Mouse (Mus musculus) testis, adult 2 months (tissue): Measurements from ENCODE around the gene Gm44805. TPM values are rescaled to one million over a fixed set of nuclear protein-coding genes. Genes with fewer than 3 reads are reported as not detected.

Experiments used
- H3K27ac ChIP-seq: fragments of 200-500 bp; 2 replicates; pipeline ENCODE4 v1.5.1; 2012; ENCODE audit warnings: low read depth, low read length; ENCODE audit not compliant: control insufficient read depth, insufficient read depth
- H3K27me3 ChIP-seq: fragments of 200-500 bp; 2 replicates; pipeline ENCODE4 v1.6.1; 2012; ENCODE audit warnings: mild to moderate bottlenecking, low read length, moderate library complexity; ENCODE audit not compliant: control insufficient read depth, insufficient read depth
- H3K36me3 ChIP-seq: fragments of 200-500 bp; 2 replicates; pipeline ENCODE4 v1.6.1; 2012; ENCODE audit warnings: mild to moderate bottlenecking, low read length; ENCODE audit not compliant: control insufficient read depth, insufficient read depth
- H3K4me1 ChIP-seq: fragments of 200-500 bp; 2 replicates; pipeline ENCODE4 v1.6.1; 2012; ENCODE audit warnings: low read length; ENCODE audit not compliant: control insufficient read depth, insufficient read depth
- H3K4me3 ChIP-seq: fragments of 200-500 bp; 2 replicates; pipeline ENCODE4 v1.5.1; 2012; ENCODE audit warnings: low read depth, mild to moderate bottlenecking, low read length, moderate library complexity, mixed read lengths; ENCODE audit not compliant: control insufficient read depth
- CTCF ChIP-seq: fragments of 200-500 bp; IDR thresholded peaks from 2 replicates; pipeline ENCODE4 v1.5.1; 2012; ENCODE audit warnings: low read depth, mild to moderate bottlenecking, inconsistent platforms, low read length, moderate library complexity; ENCODE audit not compliant: control insufficient read depth, insufficient read depth, insufficient replicate concordance
- POLR2A ChIP-seq: fragments of 200-500 bp; IDR thresholded peaks from 2 replicates; pipeline ENCODE4 v1.6.1; 2012; ENCODE audit warnings: low read depth, mild to moderate bottlenecking, inconsistent platforms, low read length, moderate library complexity; ENCODE audit not compliant: control insufficient read depth
- polyA plus RNA-seq: library from polyadenylated mRNA; depleted of rRNA; stranded (reverse); fragments of >200 nt; gene quantifications from 2 replicates; pipeline ENCODE4 v1.2.3, GENCODE M21; 2012; rRNA removed

The Gm44805 gene
- polyA plus RNA-seq, 1 experiment, result not detected

DNA sequence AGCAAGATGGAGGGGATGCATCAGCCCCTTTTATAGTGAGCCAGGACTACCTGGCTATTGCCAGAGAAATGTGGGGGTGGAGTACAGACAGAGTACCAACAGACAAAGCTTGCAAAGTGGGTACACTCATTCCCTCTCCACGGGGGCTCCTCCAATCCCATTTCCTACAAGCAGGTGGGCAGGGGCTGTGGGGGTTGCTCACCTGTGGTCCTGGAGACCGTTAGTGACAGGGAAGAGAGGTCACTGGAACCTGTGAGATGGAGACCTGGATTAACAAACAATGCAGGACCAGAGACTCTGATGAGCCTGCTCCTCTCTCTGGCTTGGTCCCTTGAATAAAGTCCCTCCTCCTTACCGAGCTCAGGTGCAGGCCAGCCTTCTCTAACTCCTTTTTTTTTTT lies 53.5 kb downstream of the Gm44805 start:
- Histone ChIP-seq H3K4me1 (peaks cover 14% of the 10 kb centered on the region), H3K27me3 (no peaks in the 10 kb centered on the region), H3K4me3 (peak overlapping the region; percentile 76), H3K27ac (peak overlapping the region; percentile 5; the same call in 1 of the 2 replicates), H3K36me3 (no peaks in the 10 kb centered on the region)
- TF ChIP-seq POLR2A (no peak), CTCF (no peak)

GRCm38 (mm10) chr7:19623433-19623832 lies 57.8 kb downstream of the Gm44805 start:
- Histone ChIP-seq H3K36me3 (no peaks in the 10 kb centered on the region), H3K27me3 (no peaks in the 10 kb centered on the region), H3K4me3 (no peak overlapping the region), H3K4me1 (peaks cover 12% of the 10 kb centered on the region), H3K27ac (no peak overlapping the region)
- TF ChIP-seq POLR2A (no peak), CTCF (no peak)

GRCm38 (mm10) chr7:19622241-19622640 lies 59.0 kb downstream of the Gm44805 start:
- H3K27me3 ChIP-seq, result no peaks in the 10 kb centered on the region
- H3K4me3 ChIP-seq, result no peak overlapping the region
- H3K36me3 ChIP-seq, result no peaks in the 10 kb centered on the region
- TF ChIP-seq CTCF (no peak), POLR2A (no peak)
- no peak overlapping the region for H3K27ac ChIP-seq
- H3K4me1 ChIP-seq, result peaks cover 4% of the 10 kb centered on the region

Other genes with a start within 250 kb of the Gm44805 start
- gene Mark4, start 222.6 kb downstream of the Gm44805 start, polyA plus RNA-seq, result 13.2 and 14.1 TPM in 2 replicates
- gene Exoc3l2, start 218.1 kb downstream of the Gm44805 start, polyA plus RNA-seq, result 26.1 and 27.2 TPM in 2 replicates
- gene Bloc1s3, start 173.1 kb downstream of the Gm44805 start, polyA plus RNA-seq, result 3.0 and 3.7 TPM in 2 replicates
- gene Trappc6a, start 173.0 kb downstream of the Gm44805 start, polyA plus RNA-seq, result 61.1 and 62.1 TPM in 2 replicates
- 5.6 and 6.9 TPM in 2 replicates for gene Nkpd1, start 163.6 kb downstream of the Gm44805 start, polyA plus RNA-seq
- 37.3 and 48.4 TPM in 2 replicates for gene Ppp1r37, start 118.3 kb downstream of the Gm44805 start, polyA plus RNA-seq
- 7.0 and 10.5 TPM in 2 replicates for gene Zfp296, start 104.1 kb downstream of the Gm44805 start, polyA plus RNA-seq
- gene Gemin7, start 103.8 kb downstream of the Gm44805 start, polyA plus RNA-seq, result 64.1 and 68.2 TPM in 2 replicates
- gene Clasrp, start 76.9 kb downstream of the Gm44805 start, polyA plus RNA-seq, result 93.7 and 99.3 TPM in 2 replicates
- gene Relb, start 52.0 kb downstream of the Gm44805 start, polyA plus RNA-seq, result 4.1 and 5.1 TPM in 2 replicates
- gene Clptm1, start 16.4 kb downstream of the Gm44805 start, polyA plus RNA-seq, result 81.1 and 85.6 TPM in 2 replicates
- gene Apoc2, start 3.5 kb downstream of the Gm44805 start, polyA plus RNA-seq, result 0.38 and 0.47 TPM in 2 replicates
- not detected in 2 replicates for gene Apoc4, start 56 bp upstream of the Gm44805 start, polyA plus RNA-seq
- gene Apoc1, start 11.2 kb upstream of the Gm44805 start, polyA plus RNA-seq, result 17.3 and 21.1 TPM in 2 replicates
- gene Apoe, start 17.8 kb upstream of the Gm44805 start, polyA plus RNA-seq, result 122 and 180 TPM in 2 replicates
- 36.8 and 38.3 TPM in 2 replicates for gene Tomm40, start 34.0 kb upstream of the Gm44805 start, polyA plus RNA-seq
- gene Nectin2, start 69.1 kb upstream of the Gm44805 start, polyA plus RNA-seq, result 69.1 and 71.8 TPM in 2 replicates
- 4.5 and 7.5 TPM in 2 replicates for gene Bcam, start 89.6 kb upstream of the Gm44805 start, polyA plus RNA-seq
- 0.82 TPM in 1 of 2 replicates, not detected in the other for gene Cblc, start 115.4 kb upstream of the Gm44805 start, polyA plus RNA-seq
- gene Bcl3, start 141.3 kb upstream of the Gm44805 start, polyA plus RNA-seq, result 4.4 and 5.9 TPM in 2 replicates
- gene Gm19345, start 170.6 kb upstream of the Gm44805 start, polyA plus RNA-seq, result 0.21 and 0.42 TPM in 2 replicates
- gene Ceacam16, start 179.9 kb upstream of the Gm44805 start, polyA plus RNA-seq, result 0.32 and 0.37 TPM in 2 replicates
- gene Ceacam19, start 206.5 kb upstream of the Gm44805 start, polyA plus RNA-seq, result not detected in 2 replicates
- gene Pvr, start 239.7 kb upstream of the Gm44805 start, polyA plus RNA-seq, result 5.5 and 6.1 TPM in 2 replicates